Mouse (Mus musculus): ENCODE results near the gene Cxcl14. TPM values are rescaled to one million over a fixed set of nuclear protein-coding genes. Genes with fewer than 3 reads are reported as not detected.

The Cxcl14 gene
- polyA plus RNA-seq, 1 experiment from 2014 or later, result 1.0 TPM

- Histone ChIP-seq H3K9me3 (replicated peaks) (no peaks in the 10 kb centered on the region), H3K4me1 (replicated peaks) (peaks cover 10% of the 10 kb centered on the region), H3K4me2 (no peak overlapping the region), H3K36me3 (no peaks in the 10 kb centered on the region), H3K9ac (no peak overlapping the region), H3K27me3 (peaks cover 84% of the 10 kb centered on the region), H3K27ac (no peak overlapping the region), H3K4me3 (no peak overlapping the region)
- 47% methylated on average over 4 of the region's 4 CpGs for WGBS
- no peak; the same call in 1 of the 2 replicates for ATAC-seq (replicated peaks; ENCODE audit: insufficient number of reproducible peaks, insufficient read depth, low FRiP score, low read depth)
Measured at GRCm38 (mm10) chr13:56262269-56262668, 34.1 kb downstream of the Cxcl14 start.

GRCm38 (mm10) chr13:56260344-56260780 lies 36.0 kb downstream of the Cxcl14 start:
- Histone ChIP-seq H3K9ac (no peak overlapping the region), H3K27me3 (peaks cover 92% of the 10 kb centered on the region), H3K4me1 (replicated peaks) (peaks cover 10% of the 10 kb centered on the region), H3K9me3 (replicated peaks) (no peaks in the 10 kb centered on the region), H3K4me2 (no peak overlapping the region), H3K27ac (no peak overlapping the region), H3K36me3 (no peaks in the 10 kb centered on the region), H3K4me3 (no peak overlapping the region)
- no peak for ATAC-seq (replicated peaks; ENCODE audit: insufficient number of reproducible peaks, insufficient read depth, low FRiP score, low read depth)
- WGBS, result 6% methylated on average over 17 of the region's 17 CpGs

DNA sequence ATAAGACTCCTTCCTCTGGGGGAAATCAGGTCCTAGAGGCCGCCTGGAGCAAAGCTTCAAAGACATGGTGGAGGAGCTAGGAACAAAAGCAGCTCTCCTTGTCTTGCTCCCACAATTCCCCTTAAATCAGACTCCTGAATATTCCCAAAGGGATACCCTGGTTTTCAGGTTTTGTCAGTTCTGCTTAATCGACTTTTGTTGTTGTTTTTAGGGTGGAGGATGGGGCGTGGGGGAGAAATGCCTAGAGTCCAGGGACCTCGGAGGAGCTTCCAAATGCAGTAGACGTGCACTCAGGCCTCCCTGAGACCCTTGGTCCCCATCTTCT lies 36.5 kb downstream of the Cxcl14 start:
- Histone ChIP-seq H3K9ac (no peak overlapping the region), H3K4me3 (no peak overlapping the region), H3K4me1 (replicated peaks) (peaks cover 10% of the 10 kb centered on the region), H3K36me3 (no peaks in the 10 kb centered on the region), H3K27ac (no peak overlapping the region), H3K9me3 (replicated peaks) (no peaks in the 10 kb centered on the region), H3K4me2 (no peak overlapping the region), H3K27me3 (peaks cover 92% of the 10 kb centered on the region)
- 5% methylated on average over 5 of the region's 5 CpGs for WGBS
- no peak for ATAC-seq (replicated peaks; ENCODE audit: insufficient number of reproducible peaks, insufficient read depth, low FRiP score, low read depth)

GRCm38 (mm10) chr13:56259021-56259925 lies 37.1 kb downstream of the Cxcl14 start:
- no peaks in the 10 kb centered on the region for H3K36me3 ChIP-seq
- H3K4me3 ChIP-seq, result peak overlapping the region; percentile 26
- peaks cover 92% of the 10 kb centered on the region for H3K27me3 ChIP-seq
- H3K9ac ChIP-seq, result no peak overlapping the region
- ATAC-seq (replicated peaks; ENCODE audit: insufficient number of reproducible peaks, insufficient read depth, low FRiP score, low read depth), result no peak
- no peaks in the 10 kb centered on the region for H3K9me3 ChIP-seq (replicated peaks)
- WGBS, result 1% methylated on average over 51 of the region's 55 CpGs
- no peak overlapping the region for H3K27ac ChIP-seq
- peaks cover 10% of the 10 kb centered on the region for H3K4me1 ChIP-seq (replicated peaks)
- H3K4me2 ChIP-seq, result peak overlapping the region; percentile 51

GRCm38 (mm10) chr13:56258196-56259020 lies 37.9 kb downstream of the Cxcl14 start:
- ATAC-seq (replicated peaks; ENCODE audit: insufficient number of reproducible peaks, insufficient read depth, low FRiP score, low read depth), result no peak
- no peaks in the 10 kb centered on the region for H3K9me3 ChIP-seq (replicated peaks)
- no peak overlapping the region for H3K27ac ChIP-seq
- peaks cover 10% of the 10 kb centered on the region for H3K4me1 ChIP-seq (replicated peaks)
- peak overlapping the region; percentile 51 for H3K4me2 ChIP-seq
- no peak overlapping the region for H3K9ac ChIP-seq
- no peaks in the 10 kb centered on the region for H3K36me3 ChIP-seq
- H3K4me3 ChIP-seq, result peak overlapping the region; percentile 26
- peaks cover 99% of the 10 kb centered on the region for H3K27me3 ChIP-seq
- 1% methylated on average over 52 of the region's 52 CpGs for WGBS

- no peaks in the 10 kb centered on the region for H3K9me3 ChIP-seq (replicated peaks)
- peaks cover 100% of the 10 kb centered on the region for H3K27me3 ChIP-seq
- H3K27ac ChIP-seq, result no peak overlapping the region
- 11% methylated on average over 12 of the region's 12 CpGs for WGBS
- no peak for ATAC-seq (replicated peaks; ENCODE audit: insufficient number of reproducible peaks, insufficient read depth, low FRiP score, low read depth)
- no peak overlapping the region for H3K4me3 ChIP-seq
- H3K9ac ChIP-seq, result no peak overlapping the region
- no peak overlapping the region for H3K4me2 ChIP-seq
- H3K4me1 ChIP-seq (replicated peaks), result peaks cover 10% of the 10 kb centered on the region
- no peaks in the 10 kb centered on the region for H3K36me3 ChIP-seq
Measured at GRCm38 (mm10) chr13:56257469-56258153, 38.7 kb downstream of the Cxcl14 start.

DNA sequence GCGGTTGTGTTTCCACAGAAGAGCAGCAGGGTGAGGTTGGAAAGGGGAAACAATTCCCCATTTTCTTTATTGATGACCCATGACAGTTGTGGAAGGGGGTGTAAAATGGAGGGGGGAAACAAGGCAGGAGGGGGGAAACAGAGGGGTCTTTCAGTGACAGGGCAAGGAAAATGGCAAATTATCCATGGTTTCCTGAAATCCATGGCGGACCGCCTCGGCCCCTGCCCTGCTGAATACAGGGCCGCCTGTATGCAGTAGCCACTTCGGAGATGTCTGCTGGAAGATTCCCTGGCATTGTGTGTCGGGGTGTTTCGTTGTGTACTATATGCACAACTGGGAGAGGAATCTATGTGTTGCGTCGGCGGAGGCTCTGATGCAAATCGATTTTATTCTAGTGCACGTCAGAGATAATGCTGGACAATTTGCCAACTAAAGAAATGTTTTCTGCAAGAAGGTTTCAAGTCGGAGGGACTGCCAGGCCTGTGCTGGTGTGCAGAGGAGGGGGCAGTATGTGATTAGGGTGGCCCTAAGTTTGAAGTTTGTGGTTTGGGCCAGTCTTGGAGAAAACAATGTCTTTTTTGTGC lies 39.5 kb downstream of the Cxcl14 start:
- Histone ChIP-seq H3K9ac (no peak overlapping the region), H3K4me2 (no peak overlapping the region), H3K27me3 (peaks cover 100% of the 10 kb centered on the region), H3K36me3 (no peaks in the 10 kb centered on the region), H3K9me3 (replicated peaks) (no peaks in the 10 kb centered on the region), H3K4me3 (no peak overlapping the region), H3K4me1 (replicated peaks) (peaks cover 17% of the 10 kb centered on the region), H3K27ac (no peak overlapping the region)
- WGBS, result 12% methylated on average over 14 of the region's 14 CpGs
- no peak for ATAC-seq (replicated peaks; ENCODE audit: insufficient number of reproducible peaks, insufficient read depth, low FRiP score, low read depth)

GRCm38 (mm10) chr13:56253379-56253778 lies 43.0 kb downstream of the Cxcl14 start:
- Histone ChIP-seq H3K4me2 (no peak overlapping the region), H3K4me3 (no peak overlapping the region), H3K4me1 (replicated peaks) (peaks cover 15% of the 10 kb centered on the region), H3K9me3 (replicated peaks) (no peaks in the 10 kb centered on the region), H3K36me3 (no peaks in the 10 kb centered on the region), H3K27ac (no peak overlapping the region), H3K27me3 (peaks cover 100% of the 10 kb centered on the region), H3K9ac (no peak overlapping the region)
- WGBS, result 12% methylated on average over 3 of the region's 3 CpGs
- ATAC-seq (replicated peaks; ENCODE audit: insufficient number of reproducible peaks, insufficient read depth, low FRiP score, low read depth), result no peak

DNA sequence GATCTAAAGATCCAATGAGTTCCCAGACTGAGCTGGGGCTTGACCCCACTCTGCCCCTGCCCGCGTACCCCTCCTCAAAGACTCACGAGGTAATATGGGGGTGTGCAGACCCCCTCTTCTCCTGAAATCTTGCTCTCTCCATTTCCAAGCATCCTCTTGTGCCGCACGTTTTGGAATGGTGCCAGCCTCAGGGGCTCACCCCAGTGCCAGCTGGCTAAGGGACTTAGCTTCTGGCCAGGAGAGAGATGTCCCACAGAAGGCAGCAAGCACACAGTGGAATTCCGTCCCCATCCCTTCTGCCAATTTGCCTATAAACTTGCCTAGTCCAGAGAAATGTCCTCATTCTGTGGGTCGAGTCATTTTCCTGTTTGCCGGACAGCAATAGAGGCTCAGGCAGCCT lies 43.6 kb downstream of the Cxcl14 start:
- Histone ChIP-seq H3K4me1 (replicated peaks) (peaks cover 15% of the 10 kb centered on the region), H3K9ac (no peak overlapping the region), H3K4me3 (no peak overlapping the region), H3K36me3 (no peaks in the 10 kb centered on the region), H3K4me2 (no peak overlapping the region), H3K9me3 (replicated peaks) (no peaks in the 10 kb centered on the region), H3K27me3 (peaks cover 100% of the 10 kb centered on the region), H3K27ac (no peak overlapping the region)
- 14% methylated on average over 8 of the region's 8 CpGs for WGBS
- ATAC-seq (replicated peaks; ENCODE audit: insufficient number of reproducible peaks, insufficient read depth, low FRiP score, low read depth), result no peak

- Histone ChIP-seq H3K4me2 (peak within 1 kb of the TSS; percentile 55), H3K27ac (no peak within 1 kb of the TSS), H3K4me1 (replicated peaks) (peaks cover 15% of the 10 kb centered on the region), H3K4me3 (peak within 1 kb of the TSS; percentile 35), H3K27me3 (peaks cover 99% of the 10 kb centered on the region), H3K9me3 (replicated peaks) (no peaks in the 10 kb centered on the region), H3K36me3 (no peaks in the 10 kb centered on the region), H3K9ac (no peak within 1 kb of the TSS)
- under 1% methylated on average over 65 of the region's 65 CpGs for WGBS
- no peak for ATAC-seq (replicated peaks; ENCODE audit: insufficient number of reproducible peaks, insufficient read depth, low FRiP score, low read depth)
Measured at GRCm38 (mm10) chr13:56251924-56252619, 44.3 kb downstream of the Cxcl14 start, which contains the start of gene Neurog1. Gene Neurog1 (minus strand): TSS chr13:56252163.

Data from heart, embryonic 15.5 days (tissue).